Mouse (Mus musculus): ENCODE data around the gene Clec3a. TPM values are rescaled to one million over a fixed set of nuclear protein-coding genes. Genes with fewer than 3 reads are reported as not detected.

The Clec3a gene
- polyA plus RNA-seq, 1 experiment from 2014 or later: not detected

DNA sequence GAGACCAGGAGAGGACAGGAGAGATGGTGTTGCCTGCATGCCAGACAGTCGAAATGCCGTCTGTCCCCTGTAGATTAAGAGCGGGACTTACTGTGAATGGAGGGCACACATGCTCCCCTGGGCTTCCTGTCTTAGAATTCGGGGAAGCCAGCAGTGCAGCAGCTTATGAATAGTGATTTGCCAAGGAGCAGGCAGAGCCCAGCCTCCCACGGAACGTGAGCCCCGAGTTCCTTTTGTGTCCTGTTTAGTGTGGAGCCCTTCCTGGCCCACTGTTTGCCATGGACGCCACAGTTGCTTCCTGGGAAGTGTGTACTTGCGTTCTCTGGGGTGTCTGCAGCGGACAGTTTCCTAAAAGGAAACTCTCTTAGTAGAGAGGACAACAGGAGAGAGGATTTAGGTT lies 45.4 kb downstream of the Clec3a start:
- H3K9ac ChIP-seq (ENCODE audit: low read length): no peak overlapping the region
- no peak overlapping the region for H3K27ac ChIP-seq (ENCODE audit: low read depth)
- H3K4me3 ChIP-seq (ENCODE audit: low read depth, low read length): no peak overlapping the region
- DNase-seq (ENCODE audit: low spot score) (no peak), ATAC-seq (replicated peaks; ENCODE audit: low FRiP score, low TSS enrichment, low read depth) (no peak)
- H3K4me2 ChIP-seq (ENCODE audit: low read length): no peak overlapping the region
- 61% methylated on average over 10 of the region's 10 CpGs for WGBS
- no peaks in the 10 kb centered on the region for H3K27me3 ChIP-seq (replicated peaks; ENCODE audit: control insufficient read depth, insufficient read depth, low read length)
- no peaks in the 10 kb centered on the region for H3K36me3 ChIP-seq (ENCODE audit: control insufficient read depth, insufficient read depth, low read length)
- H3K9me3 ChIP-seq (ENCODE audit: control insufficient read depth, low read length): no peaks in the 10 kb centered on the region
- peaks cover 6% of the 10 kb centered on the region; the same call in 1 of the 2 replicates for H3K4me1 ChIP-seq (replicated peaks; ENCODE audit: control insufficient read depth, insufficient read depth, low read length)

DNA sequence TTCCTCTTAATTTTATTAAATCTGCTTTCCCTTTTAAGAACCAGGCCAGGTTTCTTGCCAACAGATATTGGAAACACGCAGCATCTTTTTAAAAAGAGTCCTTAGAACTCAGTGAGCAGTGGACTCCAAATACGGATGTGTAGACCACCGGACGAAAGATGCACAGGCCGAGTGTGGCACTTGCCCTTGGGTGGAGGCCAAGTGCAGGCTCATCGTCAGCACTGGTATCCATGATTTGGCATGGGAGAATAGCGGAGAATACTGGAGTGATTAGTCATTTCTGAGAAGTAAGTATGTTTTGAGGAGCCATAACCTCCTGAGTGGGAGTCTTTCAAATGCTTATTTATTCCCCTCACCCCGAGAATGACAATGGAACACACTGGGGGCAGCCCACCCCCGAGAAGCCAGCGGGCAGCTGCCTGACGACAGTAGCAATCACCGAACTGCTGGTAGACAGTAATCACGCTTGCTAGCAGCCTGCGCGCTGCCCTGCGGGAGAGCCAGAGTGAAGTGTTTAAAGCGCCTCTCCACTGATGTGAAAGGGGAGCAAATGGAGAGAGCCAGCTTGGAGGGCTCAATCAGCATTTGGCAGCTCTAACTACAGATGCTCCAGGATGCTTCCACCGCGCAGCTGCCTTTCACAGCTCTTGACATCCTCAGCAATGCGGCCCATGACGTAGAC lies 50.8 kb downstream of the Clec3a start:
- no peaks in the 10 kb centered on the region for H3K36me3 ChIP-seq (ENCODE audit: control insufficient read depth, insufficient read depth, low read length)
- no peaks in the 10 kb centered on the region for H3K27me3 ChIP-seq (replicated peaks; ENCODE audit: control insufficient read depth, insufficient read depth, low read length)
- no peak overlapping the region for H3K4me3 ChIP-seq (ENCODE audit: low read depth, low read length)
- no peak for ATAC-seq (replicated peaks; ENCODE audit: low FRiP score, low TSS enrichment, low read depth)
- H3K4me1 ChIP-seq (replicated peaks; ENCODE audit: control insufficient read depth, insufficient read depth, low read length): no peaks in the 10 kb centered on the region
- 71% methylated on average over 21 of the region's 21 CpGs for WGBS
- H3K27ac ChIP-seq (ENCODE audit: low read depth): no peak overlapping the region
- no peak for DNase-seq (ENCODE audit: low spot score)
- H3K4me2 ChIP-seq (ENCODE audit: low read length): no peak overlapping the region
- no peak overlapping the region for H3K9ac ChIP-seq (ENCODE audit: low read length)
- H3K9me3 ChIP-seq (ENCODE audit: control insufficient read depth, low read length): no peaks in the 10 kb centered on the region

DNA sequence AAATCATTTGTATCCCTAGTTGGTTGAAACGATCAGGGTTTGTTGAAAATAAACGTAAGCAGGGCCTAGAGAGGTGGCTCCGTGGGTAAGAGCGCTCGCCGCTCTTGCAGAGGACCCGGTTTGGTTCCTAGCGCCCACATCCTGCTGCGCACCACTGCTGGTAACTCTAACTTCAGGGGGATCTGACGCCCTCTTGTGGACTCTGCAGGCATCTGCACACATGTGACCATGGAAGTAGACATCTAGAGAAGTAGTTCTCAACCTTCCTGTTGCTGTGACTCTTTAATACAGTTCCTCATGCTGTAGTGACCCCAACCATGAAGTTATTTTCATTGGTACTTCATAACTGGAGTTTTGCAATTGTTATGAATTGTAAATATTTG lies 51.3 kb downstream of the Clec3a start:
- Histone ChIP-seq H3K4me2 (ENCODE audit: low read length) (no peak overlapping the region), H3K27ac (ENCODE audit: low read depth) (no peak overlapping the region), H3K27me3 (replicated peaks; ENCODE audit: control insufficient read depth, insufficient read depth, low read length) (no peaks in the 10 kb centered on the region), H3K4me3 (ENCODE audit: low read depth, low read length) (no peak overlapping the region), H3K36me3 (ENCODE audit: control insufficient read depth, insufficient read depth, low read length) (no peaks in the 10 kb centered on the region), H3K9me3 (ENCODE audit: control insufficient read depth, low read length) (no peaks in the 10 kb centered on the region), H3K9ac (ENCODE audit: low read length) (no peak overlapping the region), H3K4me1 (replicated peaks; ENCODE audit: control insufficient read depth, insufficient read depth, low read length) (no peaks in the 10 kb centered on the region)
- no peak for DNase-seq (ENCODE audit: low spot score)
- no peak for ATAC-seq (replicated peaks; ENCODE audit: low FRiP score, low TSS enrichment, low read depth)
- WGBS: 80% methylated on average over 10 of the region's 10 CpGs

GRCm38 (mm10) chr8:114473546-114473945 lies 55.7 kb downstream of the Clec3a start:
- WGBS: 82% methylated on average over 11 of the region's 11 CpGs
- ATAC-seq (replicated peaks; ENCODE audit: low FRiP score, low TSS enrichment, low read depth): no peak

More at GRCm38 (mm10) chr8:114473546-114473945, 55.7 kb downstream of the Clec3a start:
- Histone ChIP-seq H3K4me3 (ENCODE audit: low read depth, low read length) (no peak overlapping the region), H3K9ac (ENCODE audit: low read length) (no peak overlapping the region), H3K27ac (ENCODE audit: low read depth) (no peak overlapping the region), H3K36me3 (ENCODE audit: control insufficient read depth, insufficient read depth, low read length) (no peaks in the 10 kb centered on the region), H3K9me3 (ENCODE audit: control insufficient read depth, low read length) (no peaks in the 10 kb centered on the region), H3K4me1 (replicated peaks; ENCODE audit: control insufficient read depth, insufficient read depth, low read length) (no peaks in the 10 kb centered on the region), H3K27me3 (replicated peaks; ENCODE audit: control insufficient read depth, insufficient read depth, low read length) (no peaks in the 10 kb centered on the region), H3K4me2 (ENCODE audit: low read length) (no peak overlapping the region)
- DNase-seq (ENCODE audit: low spot score): no peak

Other genes starting within 250 kb of the Clec3a start
- 2.5 and 2.8 TPM in 2 replicates for gene Vat1l, start 212.5 kb upstream of the Clec3a start, polyA plus RNA-seq (2014; fragmentation: Nextera tagmentation; extraction: Ambion mirVana)
- 14.0 and 15.9 TPM in 2 replicates for gene Wwox, start 21.6 kb downstream of the Clec3a start, polyA plus RNA-seq (2014; fragmentation: Nextera tagmentation; extraction: Ambion mirVana)